Mouse (Mus musculus) lung, embryonic 14.5 days (tissue): ENCODE data around the gene Gm28043. TPM values are rescaled to one million over a fixed set of nuclear protein-coding genes. Genes with fewer than 3 reads are reported as not detected.

Experiments used
- ATAC-seq: fragments of 200-750 bp; cut with Nextera tagmentation; 2 replicates; pipeline ENCODE4 v1.8.0; 2017; ENCODE audit warnings: mild to moderate bottlenecking, moderate TSS enrichment, moderate library complexity; ENCODE audit not compliant: insufficient read depth
- DNase-seq: peaks from one replicate; pipeline ENCODE4 v3.0.0-alpha.2; 2015
- H3K27ac ChIP-seq: fragments of 300-500 bp; sonication (generic); 2 replicates; pipeline ENCODE4 v1.5.1; 2014; ENCODE audit warnings: low read depth, mild to moderate bottlenecking, moderate library complexity
- H3K27me3 ChIP-seq: fragments of 300-500 bp; sonication (generic); 2 replicates; pipeline ENCODE4 v1.6.1; 2014; ENCODE audit warnings: low read length, control low read depth; ENCODE audit not compliant: insufficient read depth
- H3K36me3 ChIP-seq: fragments of 300-500 bp; sonication (generic); 2 replicates; pipeline ENCODE4 v1.6.1; 2014; ENCODE audit warnings: control low read depth; ENCODE audit not compliant: insufficient read depth
- H3K4me1 ChIP-seq: fragments of 300-500 bp; sonication (generic); 2 replicates; pipeline ENCODE4 v1.6.1; 2014; ENCODE audit warnings: antibody characterized with exemption, control low read depth; ENCODE audit not compliant: insufficient read depth
- H3K4me2 ChIP-seq: fragments of 300-500 bp; sonication (generic); 2 replicates; pipeline ENCODE4 v1.6.1; 2014; ENCODE audit warnings: mild to moderate bottlenecking
- H3K4me3 ChIP-seq: fragments of 300-500 bp; sonication (generic); 2 replicates; pipeline ENCODE4 v1.5.1; 2014; ENCODE audit warnings: low read depth, low read length
- H3K9ac ChIP-seq: fragments of 300-500 bp; sonication (generic); 2 replicates; pipeline ENCODE4 v1.6.1; 2014
- H3K9me3 ChIP-seq: fragments of 300-500 bp; sonication (generic); 2 replicates; pipeline ENCODE4 v1.6.1; 2016; ENCODE audit warnings: low read depth, low read length, control low read depth
- CTCF ChIP-seq: IDR thresholded peaks from 2 replicates; pipeline ENCODE4 v1.5.1; 2016; ENCODE audit warnings: antibody characterized with exemption, low read depth
- WGBS: fragments of 180-500 bp; shearing (Covaris S2); extraction: QIAGEN DNeasy Blood & Tissue Kit; methylation state at CpG from one replicate; pipeline ENCODE4 v1.1.7; 2014; 5-methylcytosine and 5-hydroxymethylcytosine counted together
- polyA plus RNA-seq: library from polyadenylated mRNA; unstranded; fragments of >200 nt; fragmentation: Nextera tagmentation; extraction: Ambion mirVana; gene quantifications from 2 replicates; pipeline ENCODE4 v1.2.1, GENCODE M21; 2014

Gm28043 gene
- polyA plus RNA-seq, 1 experiment from 2014 or later, result 3.4 TPM

DNA sequence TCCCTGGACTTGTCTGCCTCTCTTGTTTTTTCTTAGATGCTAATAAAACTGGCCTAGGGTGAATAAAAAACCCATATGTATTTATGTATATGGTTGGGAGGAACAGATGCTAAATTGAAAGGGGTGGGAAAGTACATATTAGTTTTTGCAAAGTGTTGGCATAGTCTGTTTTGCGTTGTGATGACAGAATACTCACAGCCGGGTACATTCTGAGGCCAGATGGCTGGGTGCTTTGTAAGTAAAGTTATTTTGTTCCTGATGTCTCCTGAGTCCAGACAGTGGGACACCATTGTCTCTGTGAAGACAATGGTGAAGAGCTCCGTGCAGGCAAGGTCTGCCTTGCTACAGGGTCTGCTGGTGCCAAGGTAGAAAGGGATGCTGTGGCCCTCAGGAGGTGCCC is 29.9 kb upstream of the Gm28043 start:
- no peaks in the 10 kb centered on the region for H3K27me3 ChIP-seq
- no peak for TF ChIP-seq CTCF
- no peak for ATAC-seq
- H3K9ac ChIP-seq, result no peak overlapping the region
- H3K4me2 ChIP-seq, result no peak overlapping the region
- no peak overlapping the region for H3K27ac ChIP-seq
- H3K4me3 ChIP-seq, result no peak overlapping the region
- no peaks in the 10 kb centered on the region for H3K4me1 ChIP-seq
- peaks cover 31% of the 10 kb centered on the region for H3K36me3 ChIP-seq
- H3K9me3 ChIP-seq, result no peaks in the 10 kb centered on the region
- no peak for DNase-seq
- 68% methylated on average over 3 of the region's 3 CpGs for WGBS

GRCm38 (mm10) chr17:29585446-29585845 is 29.2 kb upstream of the Gm28043 start:
- no peak overlapping the region for H3K4me2 ChIP-seq
- H3K36me3 ChIP-seq, result peaks cover 28% of the 10 kb centered on the region
- TF ChIP-seq CTCF, result no peak
- H3K4me3 ChIP-seq, result no peak overlapping the region
- DNase-seq (no peak), ATAC-seq (no peak)
- no peaks in the 10 kb centered on the region for H3K27me3 ChIP-seq
- no peak overlapping the region for H3K9ac ChIP-seq
- no peaks in the 10 kb centered on the region for H3K4me1 ChIP-seq
- no peaks in the 10 kb centered on the region for H3K9me3 ChIP-seq
- 94% methylated on average over 6 of the region's 6 CpGs for WGBS
- no peak overlapping the region for H3K27ac ChIP-seq

DNA sequence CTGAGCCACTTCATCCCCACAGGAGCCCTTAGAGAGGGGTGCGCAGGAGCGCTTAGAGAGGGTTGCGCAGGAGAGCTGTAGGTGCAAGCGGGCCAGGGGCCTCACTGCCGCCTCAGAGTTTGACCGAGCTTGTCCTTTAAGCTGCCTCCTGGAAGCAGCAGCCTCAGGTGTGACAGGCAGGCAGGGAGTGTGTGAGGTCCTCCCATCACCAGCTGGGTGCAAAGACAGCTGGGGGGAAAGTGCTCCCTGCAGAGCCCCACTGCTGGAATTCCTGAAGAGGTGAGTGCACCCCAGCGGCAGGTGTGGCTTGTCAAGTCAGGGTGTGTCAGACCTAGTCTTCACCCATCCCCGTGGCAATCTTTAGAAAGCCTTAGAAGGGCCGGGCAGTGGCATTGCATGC is 27.8 kb upstream of the Gm28043 start:
- H3K36me3 ChIP-seq, result peaks cover 29% of the 10 kb centered on the region
- no peak overlapping the region for H3K9ac ChIP-seq
- no peaks in the 10 kb centered on the region for H3K9me3 ChIP-seq
- H3K4me3 ChIP-seq, result no peak overlapping the region
- 67% methylated on average over 9 of the region's 9 CpGs for WGBS
- DNase-seq, result no peak
- TF ChIP-seq CTCF, result no peak
- no peak overlapping the region for H3K27ac ChIP-seq
- H3K27me3 ChIP-seq, result no peaks in the 10 kb centered on the region
- H3K4me2 ChIP-seq, result no peak overlapping the region
- ATAC-seq, result no peak
- no peaks in the 10 kb centered on the region for H3K4me1 ChIP-seq

GRCm38 (mm10) chr17:29589221-29589898 is 25.3 kb upstream of the Gm28043 start:
- 0 out of 2 replicates have a peak, but pooled peaks have one; percentile 11 for TF ChIP-seq CTCF
- Histone ChIP-seq H3K27ac (peak overlapping the region; percentile 78), H3K36me3 (peaks cover 21% of the 10 kb centered on the region), H3K27me3 (no peaks in the 10 kb centered on the region), H3K9me3 (no peaks in the 10 kb centered on the region), H3K4me1 (no peaks in the 10 kb centered on the region), H3K9ac (no peak overlapping the region), H3K4me3 (no peak overlapping the region), H3K4me2 (no peak overlapping the region)
- DNase-seq (peak; percentile 81), ATAC-seq (peak; percentile 82)
- 39% methylated on average over 11 of the region's 11 CpGs for WGBS

DNA sequence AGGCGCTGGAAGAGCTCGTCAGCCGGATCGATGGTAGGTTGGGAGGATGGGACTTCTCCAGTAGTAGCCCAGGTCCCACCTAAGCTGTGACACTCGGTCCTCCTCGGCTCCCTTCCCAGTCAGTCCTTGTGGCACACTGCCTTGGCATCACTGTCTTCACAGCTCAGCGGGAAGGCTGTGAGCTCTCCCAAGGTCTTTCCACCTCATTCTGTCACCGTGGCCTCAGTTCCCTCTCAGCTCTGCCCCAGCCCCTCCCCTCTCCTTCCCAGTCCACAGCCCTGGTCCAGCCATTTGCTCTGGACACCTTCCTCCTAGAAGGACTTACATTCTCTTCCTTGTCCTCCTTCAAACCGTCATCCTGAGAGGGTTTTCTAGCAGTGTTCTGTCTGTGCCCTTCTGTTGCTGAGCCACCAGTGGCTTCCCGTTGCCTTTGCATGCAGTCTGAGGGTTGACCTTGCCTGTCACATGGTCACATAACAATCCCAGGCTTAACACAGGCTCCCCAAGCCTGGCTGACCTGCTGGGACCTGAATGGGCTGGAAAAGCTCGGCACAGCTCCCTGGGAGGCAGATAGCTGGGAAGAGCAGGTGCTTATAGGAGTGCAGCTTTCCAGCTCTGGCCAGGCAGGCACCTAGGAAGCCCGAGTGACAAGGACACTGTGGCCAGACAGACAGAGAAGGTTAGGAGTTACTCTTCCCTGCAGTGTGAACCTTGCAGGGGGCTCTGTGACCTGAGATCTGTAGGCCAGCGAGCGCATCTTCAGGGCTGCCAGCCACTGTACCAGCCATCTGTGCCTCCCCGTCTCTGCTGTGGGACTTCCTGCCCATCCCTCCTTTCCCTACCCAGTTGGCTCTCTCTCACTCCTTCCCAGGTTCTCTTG is 18.5 kb upstream of the Gm28043 start:
- no peak overlapping the region for H3K4me2 ChIP-seq
- ATAC-seq, result no peak
- DNase-seq, result no peak
- no peak overlapping the region for H3K27ac ChIP-seq
- H3K9me3 ChIP-seq, result no peaks in the 10 kb centered on the region
- TF ChIP-seq CTCF, result no peak
- no peaks in the 10 kb centered on the region for H3K4me1 ChIP-seq
- WGBS, result 78% methylated on average over 14 of the region's 15 CpGs
- no peaks in the 10 kb centered on the region for H3K27me3 ChIP-seq
- H3K36me3 ChIP-seq, result peaks cover 49% of the 10 kb centered on the region
- no peak overlapping the region for H3K9ac ChIP-seq
- no peak overlapping the region for H3K4me3 ChIP-seq

DNA sequence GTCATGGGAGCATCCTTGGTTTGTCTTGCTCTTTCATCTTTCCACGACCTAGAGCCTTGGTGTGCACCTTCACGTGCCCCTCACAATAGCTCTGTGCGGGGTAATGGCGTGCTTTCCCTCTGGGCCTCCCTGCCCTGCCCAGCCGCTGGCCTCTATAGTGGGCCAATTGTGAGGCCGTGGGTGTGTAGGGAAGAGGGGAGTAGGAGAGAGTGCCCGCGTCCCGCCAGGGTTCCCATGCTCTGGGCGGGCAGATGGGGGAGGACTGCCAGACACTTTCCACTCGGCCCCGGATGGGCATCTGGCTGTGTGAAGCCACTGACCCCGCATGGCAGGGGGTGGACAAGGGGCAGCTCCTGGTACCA is 17.9 kb upstream of the Gm28043 start:
- no peak overlapping the region for H3K9ac ChIP-seq
- H3K27me3 ChIP-seq, result no peaks in the 10 kb centered on the region
- ATAC-seq (no peak), DNase-seq (no peak)
- H3K4me1 ChIP-seq, result no peaks in the 10 kb centered on the region
- no peaks in the 10 kb centered on the region for H3K9me3 ChIP-seq
- H3K36me3 ChIP-seq, result peaks cover 45% of the 10 kb centered on the region
- no peak for TF ChIP-seq CTCF
- H3K4me2 ChIP-seq, result no peak overlapping the region
- no peak overlapping the region for H3K27ac ChIP-seq
- WGBS, result 89% methylated on average over 13 of the region's 13 CpGs
- H3K4me3 ChIP-seq, result no peak overlapping the region

DNA sequence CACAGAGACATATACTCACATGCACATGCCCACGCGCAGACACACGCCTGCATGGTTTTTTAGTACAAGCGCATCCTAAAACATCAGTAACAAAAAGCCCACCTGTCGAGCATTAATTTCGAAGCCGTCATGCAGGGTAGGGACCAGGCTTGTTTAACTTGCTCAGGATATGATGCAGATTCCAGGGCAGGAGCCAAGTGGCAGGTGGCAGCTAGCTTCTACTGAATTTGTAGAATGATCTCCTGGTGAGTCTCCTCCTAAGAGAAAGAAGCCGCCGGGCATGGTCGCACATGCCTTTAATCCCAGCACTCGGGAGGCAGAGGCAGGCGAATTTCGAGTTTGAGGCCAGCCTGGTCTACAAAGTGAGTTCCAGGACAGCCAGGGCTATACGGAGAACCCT is 15.6 kb upstream of the Gm28043 start:
- DNase-seq (no peak), ATAC-seq (no peak)
- H3K9me3 ChIP-seq, result no peaks in the 10 kb centered on the region
- no peak overlapping the region for H3K4me3 ChIP-seq
- H3K36me3 ChIP-seq, result peaks cover 56% of the 10 kb centered on the region
- WGBS, result 96% methylated on average over 14 of the region's 14 CpGs
- H3K27me3 ChIP-seq, result no peaks in the 10 kb centered on the region
- no peak overlapping the region for H3K27ac ChIP-seq
- no peak for TF ChIP-seq CTCF
- H3K4me1 ChIP-seq, result no peaks in the 10 kb centered on the region
- no peak overlapping the region for H3K9ac ChIP-seq
- no peak overlapping the region for H3K4me2 ChIP-seq
